Mouse (Mus musculus) adrenal gland, adult 8-10 months (tissue): ENCODE measurements around the gene Cpxm2. TPM values are rescaled to one million over a fixed set of nuclear protein-coding genes. Genes with fewer than 3 reads are reported as not detected.

Experiments
- DNase-seq: peaks from one replicate; pipeline ENCODE4 v3.0.0; 2022
- total RNA-seq, 4 experiments: library from RNA; stranded (reverse); gene quantifications; 2 replicates each; pipeline ENCODE4 v1.2.4; 2022

Gene Cpxm2
- total RNA-seq: 10 to 100 TPM; 15.7 to 30.5 (median 19.1) TPM

DNA sequence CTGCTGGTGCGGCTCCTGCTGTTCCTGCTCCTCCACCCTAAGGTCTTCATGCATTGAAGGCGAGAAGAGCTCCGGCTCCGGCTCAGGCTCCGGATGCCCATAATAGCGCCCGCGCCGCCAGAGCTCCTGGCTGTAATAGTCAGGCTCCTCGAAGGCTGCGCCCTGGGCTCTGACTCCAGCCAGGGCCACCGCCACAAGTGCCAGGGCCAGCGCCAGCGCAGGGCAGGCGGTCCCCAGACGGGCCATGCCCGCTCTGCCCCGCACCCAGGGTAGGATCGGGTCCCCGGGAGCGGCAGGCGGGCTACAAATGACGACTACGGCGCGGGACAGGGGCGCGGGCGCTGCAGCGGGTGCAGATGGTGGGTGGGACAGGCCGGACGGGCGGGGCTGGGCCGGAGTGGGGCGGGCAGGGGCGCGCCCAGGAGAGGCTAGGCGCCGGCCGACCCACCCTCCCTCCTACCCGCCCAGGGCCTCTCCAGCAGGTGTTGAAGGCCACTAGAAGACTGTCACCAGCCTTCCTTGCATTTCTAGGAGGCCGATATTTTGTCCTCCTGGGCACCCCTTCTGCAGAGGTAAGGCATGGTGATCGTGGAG, at the start of gene Cpxm2:
Cpxm2 (minus strand) TSS at position 372 of the 594 bp plus-strand sequence.
- peak; percentile 4 for DNase-seq

DNA sequence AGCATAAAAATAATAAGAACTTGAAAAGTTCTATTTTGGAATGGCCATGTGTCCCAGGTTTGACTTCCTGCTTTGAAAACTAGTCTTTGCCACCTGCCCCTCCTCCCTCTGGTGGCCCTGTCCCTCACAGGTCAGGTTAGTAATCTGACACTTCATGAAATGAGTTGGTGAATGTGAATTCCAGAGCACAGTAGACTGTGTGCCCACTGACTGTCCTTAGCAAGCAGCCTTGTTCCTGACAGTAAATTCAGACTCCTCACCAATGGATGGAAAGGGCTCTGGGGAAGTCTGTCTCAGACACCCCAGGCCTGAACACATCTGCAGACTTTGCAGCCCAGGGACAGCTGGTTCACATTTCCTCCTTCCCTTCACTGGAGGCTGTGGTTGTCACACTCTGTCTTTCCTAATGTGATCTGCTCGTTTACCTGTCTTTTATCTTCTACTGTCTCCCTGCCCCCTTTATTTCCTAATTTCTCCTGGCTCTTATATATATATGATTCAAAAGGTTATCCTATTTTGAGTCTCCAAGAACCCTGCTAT, 49.6 kb upstream of the Cpxm2 start:
- no peak for DNase-seq

DNA sequence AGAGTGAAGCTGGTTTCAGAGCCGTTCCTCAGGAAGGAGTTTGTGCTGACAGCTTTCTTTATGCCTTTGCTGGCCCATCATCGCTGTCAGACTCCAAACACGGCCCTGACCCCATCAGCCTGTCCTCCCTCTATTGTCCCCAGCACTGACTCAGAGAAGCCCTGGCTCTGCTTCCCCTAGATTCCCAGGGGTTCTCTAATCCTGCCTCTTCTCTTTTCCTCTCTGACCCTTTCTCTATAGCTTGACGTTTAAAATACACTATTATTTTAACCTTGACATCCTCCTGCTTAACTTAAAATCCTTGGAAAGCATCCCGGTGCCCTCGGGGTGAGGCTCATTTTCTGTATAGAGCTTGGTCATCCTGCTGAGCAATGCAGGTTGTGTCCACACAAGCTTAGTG, 45.1 kb upstream of the Cpxm2 start:
- peak; percentile 14 for DNase-seq

DNA sequence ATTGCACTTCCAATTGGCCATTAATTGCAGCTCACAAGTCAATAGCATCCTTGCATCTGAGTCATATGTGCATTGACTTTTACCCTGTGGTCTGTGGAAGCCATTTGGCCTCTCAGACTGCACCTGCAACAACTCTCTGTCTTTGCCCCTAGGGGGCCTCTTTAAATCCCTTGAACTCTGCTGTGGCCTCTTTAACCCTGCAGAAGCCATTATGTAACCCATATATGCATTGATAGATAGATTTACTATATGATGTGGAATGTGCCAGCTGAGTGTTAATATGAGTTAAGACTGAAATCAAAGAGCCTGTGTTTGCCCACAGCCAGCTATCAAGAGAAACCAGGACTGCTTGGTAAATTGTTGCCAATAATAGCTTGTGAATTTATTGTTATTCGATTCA, 44.3 kb upstream of the Cpxm2 start:
- DNase-seq: no peak

DNA sequence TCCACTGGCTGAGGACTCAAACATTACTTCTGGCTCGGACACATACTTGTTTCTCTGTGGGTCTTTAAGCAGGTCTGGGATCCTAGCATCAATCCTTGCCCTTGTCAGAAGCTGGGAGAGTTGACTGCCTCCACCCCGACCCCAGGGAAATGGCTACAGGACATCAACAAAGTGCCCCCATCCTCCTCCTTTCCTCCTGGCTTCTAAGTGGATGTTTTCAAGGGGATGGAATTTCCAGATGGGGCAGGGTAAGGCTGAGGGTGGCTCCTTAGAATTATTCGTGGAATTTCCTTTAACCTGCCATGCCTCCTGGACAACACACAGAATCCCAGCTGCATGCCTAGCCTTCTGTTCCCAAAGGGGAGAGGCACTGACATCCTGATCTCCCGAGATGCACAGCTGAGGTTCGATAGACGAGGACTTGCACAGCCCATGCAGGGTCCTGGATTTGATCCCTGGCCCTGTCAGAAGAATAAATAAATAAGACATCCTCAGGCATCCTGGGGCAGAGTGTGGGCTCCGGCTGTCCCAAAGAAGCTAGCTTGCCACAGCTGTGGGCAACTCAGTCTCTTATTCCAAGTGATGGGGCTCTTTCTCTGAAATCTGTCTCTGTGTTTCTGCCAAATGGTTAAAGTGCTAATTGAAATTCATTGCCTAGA, 43.4 kb upstream of the Cpxm2 start:
- no peak for DNase-seq

DNA sequence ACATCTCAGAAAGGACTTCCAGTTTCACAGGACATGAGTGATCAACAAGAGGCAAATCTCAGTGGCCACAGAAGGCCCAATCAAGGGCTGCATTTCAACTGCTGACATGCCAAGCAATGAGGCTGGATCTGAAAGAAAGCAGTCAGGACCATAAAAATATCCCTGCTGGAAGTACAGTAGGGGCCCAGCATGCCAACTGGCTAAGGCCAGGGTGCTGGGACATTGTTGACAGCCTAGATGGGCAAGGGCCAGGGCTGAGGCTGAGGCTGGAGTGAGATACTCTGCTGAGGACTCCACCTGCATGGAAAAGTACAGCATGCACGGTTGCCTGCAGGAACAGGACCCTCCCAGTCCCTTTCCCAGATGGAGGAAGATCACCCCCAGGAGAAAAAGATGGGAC, 42.0 kb upstream of the Cpxm2 start:
- no peak for DNase-seq

DNA sequence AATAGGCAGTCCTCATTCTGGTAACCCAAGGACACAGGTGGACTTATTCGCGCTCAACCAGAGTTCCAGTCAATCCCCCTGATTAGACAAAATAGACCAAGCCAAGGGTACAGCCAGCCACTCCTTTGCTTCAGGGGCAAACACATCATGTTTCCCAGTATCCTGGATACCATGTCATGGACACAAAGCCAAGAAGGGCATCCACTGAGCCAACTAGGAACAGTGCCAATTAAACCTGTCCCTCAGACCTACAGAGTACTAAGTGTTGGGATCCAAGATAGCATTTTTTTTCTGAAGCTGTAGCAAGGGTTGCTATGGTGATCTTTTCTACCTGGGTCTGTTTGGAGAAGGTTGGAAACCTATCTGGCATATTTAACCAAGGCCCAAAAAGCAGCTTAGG, 39.1 kb upstream of the Cpxm2 start:
- DNase-seq: peak; percentile 17

DNA sequence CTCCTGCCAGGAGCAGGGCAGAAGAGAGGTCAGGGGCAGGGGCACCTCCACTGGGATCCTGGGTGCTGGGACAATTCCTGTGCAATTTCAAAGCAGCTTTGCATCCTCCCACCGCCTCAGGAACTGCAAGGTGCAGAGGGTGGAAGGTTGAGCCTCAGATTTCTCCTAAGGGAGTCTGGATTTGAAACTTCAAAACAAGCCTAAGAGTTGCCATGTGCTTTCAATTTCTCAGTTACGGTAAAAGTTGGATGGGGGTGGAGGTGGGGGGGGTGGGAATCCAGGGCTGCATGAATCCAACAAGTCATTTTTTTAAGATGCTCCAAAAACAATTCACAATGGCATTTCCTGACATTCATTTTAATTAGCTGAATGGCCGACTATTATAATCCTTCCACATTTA, 32.9 kb upstream of the Cpxm2 start:
- no peak for DNase-seq

DNA sequence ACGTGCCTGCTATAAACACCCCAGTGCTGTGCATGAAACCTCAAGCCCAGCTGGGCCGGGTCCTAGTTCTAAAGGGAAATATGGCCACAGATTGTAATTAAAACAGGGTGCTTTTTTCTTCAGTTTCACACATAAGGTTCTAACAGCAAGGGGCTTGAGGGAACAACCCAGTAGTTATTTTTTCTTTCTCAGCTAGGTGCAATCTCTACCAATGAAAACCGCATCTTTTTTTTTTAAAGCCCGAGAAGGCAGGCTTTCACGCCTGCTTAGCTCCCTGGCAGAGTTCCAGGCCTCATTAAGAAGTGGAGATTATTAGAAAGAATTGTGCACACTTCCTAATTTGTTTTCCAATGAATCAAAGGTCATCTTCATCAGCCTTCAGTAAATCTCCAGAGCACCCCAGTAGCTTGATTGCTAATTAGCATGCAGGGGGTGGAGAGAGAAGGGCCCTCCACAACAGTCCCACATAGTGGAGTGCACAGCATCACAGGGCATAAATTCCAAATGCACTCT, 29.4 kb upstream of the Cpxm2 start:
- no peak for DNase-seq

DNA sequence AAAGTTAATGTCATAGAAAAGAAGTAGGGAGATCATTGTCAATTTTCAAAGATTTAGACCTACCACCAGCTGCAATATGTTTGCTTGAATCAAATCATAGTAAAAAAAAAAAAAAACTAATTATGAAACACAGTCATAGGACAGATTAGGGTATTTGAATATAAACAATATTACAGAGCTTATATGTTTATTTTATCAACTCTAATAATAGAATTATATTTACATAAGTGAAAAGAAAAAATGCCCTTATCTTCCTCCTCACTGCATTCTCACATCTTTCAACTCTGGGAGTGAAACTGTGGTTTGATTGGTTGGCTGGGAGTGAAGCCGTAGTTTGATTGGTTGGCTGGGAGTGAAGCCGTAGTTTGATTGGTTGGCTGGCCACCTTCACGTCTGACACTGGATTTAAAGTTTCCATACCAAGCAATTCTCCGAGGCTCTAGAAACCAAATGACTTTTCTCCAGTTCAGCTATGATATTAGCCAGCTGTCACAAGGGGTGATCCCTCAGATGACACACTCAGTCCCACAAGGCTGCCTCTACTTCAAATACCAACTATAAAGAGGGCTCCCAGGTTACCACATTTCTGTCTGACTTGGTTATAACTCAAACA, 27.2 kb upstream of the Cpxm2 start:
- DNase-seq: no peak

DNA sequence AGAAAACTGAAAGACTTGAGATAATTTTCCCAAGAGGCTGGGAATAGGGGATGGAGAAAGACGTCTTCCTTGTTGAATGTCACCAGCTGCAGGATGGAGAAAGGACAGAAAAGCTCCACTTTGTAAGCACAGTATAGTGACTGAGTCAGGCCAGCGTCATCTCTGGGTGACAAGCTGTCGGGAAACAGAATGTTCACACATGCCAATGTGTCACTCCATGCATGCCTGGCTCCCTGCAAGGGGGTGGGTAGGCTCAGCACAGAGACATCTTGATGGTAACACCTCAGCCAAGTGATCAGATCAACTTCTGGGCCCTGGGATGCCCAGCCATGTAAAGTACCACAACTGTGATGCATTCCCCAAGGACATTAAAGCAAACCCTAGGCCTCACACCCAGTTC, 26.5 kb upstream of the Cpxm2 start:
- no peak for DNase-seq

DNA sequence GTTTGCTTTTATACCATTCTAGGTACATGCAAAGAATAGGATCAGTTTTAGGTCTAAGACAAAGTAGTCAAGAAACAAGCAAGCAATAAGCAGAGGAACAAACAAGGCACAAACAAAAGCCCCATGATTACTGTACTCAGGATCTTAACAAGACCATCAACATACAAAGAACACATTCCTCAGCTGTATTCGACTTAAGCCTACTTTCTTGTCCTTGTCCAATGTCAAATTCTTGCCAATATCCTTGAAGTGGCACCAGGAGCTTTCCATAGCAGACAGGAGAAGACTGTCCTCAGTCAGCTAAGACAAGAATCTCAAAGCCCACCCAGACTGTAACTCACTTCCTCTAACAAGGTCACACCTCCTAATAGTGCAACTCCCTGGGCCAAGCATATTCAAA, 24.5 kb upstream of the Cpxm2 start:
- DNase-seq: no peak

DNA sequence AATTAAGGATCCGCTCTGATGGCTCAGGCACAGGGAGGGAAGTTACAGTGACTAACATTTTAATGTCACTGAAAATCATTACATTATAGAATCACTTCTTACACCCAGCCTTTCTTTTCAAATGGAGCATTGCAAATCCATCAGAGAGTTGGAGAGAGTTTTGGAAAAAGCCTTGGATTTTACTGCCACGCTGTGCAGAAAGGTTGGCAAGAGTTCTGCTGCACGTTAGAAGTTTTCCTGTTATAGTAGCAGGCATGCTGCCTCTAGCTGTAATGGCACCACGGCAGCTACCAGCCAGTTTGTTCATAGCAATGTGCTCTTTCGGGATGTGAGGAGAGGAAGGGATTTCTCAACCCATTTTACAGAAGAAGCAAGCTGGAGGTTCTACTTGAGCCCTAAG, 20.2 kb upstream of the Cpxm2 start:
- DNase-seq: no peak

DNA sequence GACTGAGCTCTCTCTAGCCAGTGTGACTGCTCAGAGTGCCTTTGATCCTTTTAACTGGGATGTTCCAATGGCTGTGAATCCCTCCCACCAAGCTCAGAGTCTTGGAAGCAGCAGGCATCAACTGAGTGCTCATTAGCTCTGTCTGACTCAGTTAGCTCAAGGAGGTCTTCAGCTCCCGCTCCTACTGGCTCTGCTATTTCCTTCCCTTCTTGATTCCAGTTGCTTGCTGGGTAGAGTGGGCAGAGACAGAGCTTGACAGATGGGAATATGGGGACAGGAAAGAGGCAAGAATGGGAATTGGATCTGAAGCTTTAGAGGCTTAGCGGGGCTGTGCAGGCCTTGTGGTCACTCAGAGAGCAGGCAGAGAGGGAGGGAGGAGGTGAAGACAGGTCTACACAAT, 19.8 kb upstream of the Cpxm2 start:
- DNase-seq: no peak

DNA sequence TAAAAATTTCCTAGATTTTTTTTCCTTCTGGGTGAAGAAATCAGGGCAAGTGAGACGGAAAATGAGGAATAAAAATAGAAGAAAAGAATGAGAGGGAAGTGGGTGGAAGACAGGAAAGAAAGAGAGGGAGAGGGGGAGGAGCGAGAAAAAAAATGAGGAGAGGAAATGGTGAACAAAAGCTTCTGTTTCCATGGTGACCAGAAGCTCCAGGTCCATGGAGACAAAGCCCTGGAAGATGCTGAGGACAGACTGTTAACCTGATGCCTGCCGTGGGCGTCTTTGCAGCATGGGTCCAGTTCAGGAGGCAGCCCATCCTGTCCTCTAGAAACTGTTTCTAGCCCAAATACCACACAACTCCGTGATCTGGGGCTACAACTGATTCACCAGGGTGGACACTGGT, 17.7 kb upstream of the Cpxm2 start:
- no peak for DNase-seq

DNA sequence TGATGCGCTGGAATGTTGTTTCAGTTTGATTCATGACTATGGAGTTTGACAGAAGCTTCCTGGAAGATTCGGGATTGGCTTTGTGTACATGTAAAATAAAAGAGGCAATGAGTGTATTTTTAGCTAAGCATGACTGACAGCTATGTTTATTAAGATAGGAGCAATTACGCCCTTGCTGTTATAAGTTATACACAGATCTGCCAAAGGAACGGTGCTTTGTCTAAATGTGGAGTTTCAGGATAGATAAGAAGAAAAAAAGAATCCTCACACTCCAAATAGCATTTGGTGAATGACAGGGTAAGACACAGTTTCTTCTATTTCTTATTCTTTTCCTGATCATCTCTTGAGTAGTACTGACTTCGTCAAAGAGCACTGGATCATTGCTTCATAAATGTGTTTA, 17.2 kb upstream of the Cpxm2 start:
- no peak for DNase-seq

DNA sequence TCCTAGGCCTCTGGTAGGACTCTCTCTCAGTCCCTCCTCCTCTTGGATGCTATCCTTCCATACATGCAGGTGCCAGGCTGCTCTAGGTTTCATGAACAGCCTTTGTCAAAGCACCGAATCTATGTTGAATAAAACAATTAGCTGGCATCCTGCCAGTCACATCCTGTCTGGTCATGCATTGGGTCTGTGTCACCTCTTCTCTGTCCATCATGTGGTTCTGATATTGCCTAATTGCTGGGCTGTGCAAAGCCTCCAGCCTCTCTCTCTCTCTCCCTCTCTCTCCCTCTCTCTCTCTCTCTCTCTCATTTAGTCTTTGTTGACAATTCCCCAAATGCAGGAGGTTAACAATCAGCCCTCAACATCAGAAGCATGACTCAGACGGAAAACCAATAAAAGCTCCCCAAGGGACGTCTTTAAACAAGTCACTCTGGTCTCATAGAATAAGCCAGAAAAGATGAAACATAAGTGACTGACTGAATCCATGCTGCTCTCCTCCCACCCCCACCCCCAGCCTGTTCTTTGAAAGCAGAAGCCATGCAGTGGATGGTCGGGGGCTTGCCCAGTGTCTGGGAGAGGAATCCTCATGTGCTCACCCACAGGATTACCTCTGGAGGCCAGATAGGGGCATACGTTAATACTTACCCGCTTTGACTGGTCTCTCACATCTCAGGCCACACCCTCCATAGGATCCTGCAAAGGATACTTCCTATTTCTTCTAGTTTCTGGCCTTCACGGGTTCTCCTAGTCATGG, 15.1 kb upstream of the Cpxm2 start:
- no peak for DNase-seq

DNA sequence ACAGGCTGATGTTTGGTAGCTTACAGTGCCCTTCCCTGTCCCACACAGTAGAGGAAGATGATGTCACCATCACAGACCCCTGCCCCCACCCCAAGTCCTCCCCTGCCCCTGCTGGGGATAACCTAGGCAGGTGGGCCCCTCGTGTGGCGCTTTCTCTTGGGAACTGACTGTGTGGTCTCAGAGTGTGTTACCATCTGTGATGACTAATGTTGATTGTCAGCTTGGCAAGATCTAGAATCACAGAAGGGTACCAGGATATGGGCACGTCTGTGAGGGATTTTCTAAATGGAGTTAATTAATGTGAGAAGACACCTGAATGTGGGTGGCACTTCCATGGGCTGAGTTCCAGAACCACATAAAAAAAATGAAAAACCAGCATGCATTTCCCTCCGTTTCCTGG, 12.7 kb upstream of the Cpxm2 start:
- no peak for DNase-seq

DNA sequence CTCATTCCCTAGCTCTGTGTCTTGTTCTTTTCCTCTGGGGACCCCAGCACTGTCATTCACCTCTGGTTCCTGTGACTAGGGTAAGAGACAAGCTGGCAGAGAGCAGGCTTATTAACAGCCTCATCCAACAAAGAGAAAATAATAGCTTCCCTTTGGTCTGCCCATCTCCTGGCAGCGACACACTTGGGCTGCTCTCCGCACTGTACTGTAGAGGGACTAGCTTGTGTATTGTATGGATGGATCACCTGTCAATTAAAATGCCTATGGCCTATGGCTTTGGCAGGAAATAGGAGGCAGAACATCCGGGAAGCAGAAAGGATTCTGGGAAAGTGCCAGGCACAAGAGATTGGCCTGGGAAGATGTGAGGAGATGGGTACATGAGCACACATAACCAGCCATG, 7.7 kb upstream of the Cpxm2 start:
- DNase-seq: no peak

DNA sequence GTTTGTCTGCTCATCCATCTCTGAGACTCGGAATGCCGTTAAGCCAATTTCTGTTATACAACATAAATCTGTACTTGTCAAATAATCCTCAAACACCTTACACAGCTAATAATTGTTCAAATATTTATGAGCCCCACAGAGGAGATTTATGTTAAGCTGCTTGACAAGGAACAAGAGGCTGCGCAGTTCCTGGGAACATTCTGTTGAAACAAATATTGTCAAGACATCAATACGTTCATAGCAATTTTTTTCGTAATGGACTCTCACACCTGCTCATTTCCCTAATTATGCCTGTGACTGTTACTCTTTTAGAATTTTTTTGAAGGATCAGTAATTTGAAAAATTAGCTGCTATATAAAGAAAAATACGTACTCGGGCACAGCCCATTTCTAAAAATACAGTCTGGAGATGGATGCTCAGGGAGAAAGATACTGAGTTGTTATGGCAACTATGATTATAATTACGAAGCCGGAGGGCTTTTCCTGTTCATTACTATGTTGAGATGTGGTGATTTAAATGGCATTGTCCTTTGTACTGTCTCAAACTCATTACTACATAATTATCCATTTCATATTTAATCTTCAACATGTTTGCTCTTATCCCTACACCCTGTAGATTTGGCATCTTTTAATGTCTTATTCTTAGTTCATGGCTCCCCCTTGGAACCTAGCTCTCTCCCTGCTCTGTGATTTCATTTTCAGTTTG, 3.9 kb upstream of the Cpxm2 start:
- DNase-seq: no peak

DNA sequence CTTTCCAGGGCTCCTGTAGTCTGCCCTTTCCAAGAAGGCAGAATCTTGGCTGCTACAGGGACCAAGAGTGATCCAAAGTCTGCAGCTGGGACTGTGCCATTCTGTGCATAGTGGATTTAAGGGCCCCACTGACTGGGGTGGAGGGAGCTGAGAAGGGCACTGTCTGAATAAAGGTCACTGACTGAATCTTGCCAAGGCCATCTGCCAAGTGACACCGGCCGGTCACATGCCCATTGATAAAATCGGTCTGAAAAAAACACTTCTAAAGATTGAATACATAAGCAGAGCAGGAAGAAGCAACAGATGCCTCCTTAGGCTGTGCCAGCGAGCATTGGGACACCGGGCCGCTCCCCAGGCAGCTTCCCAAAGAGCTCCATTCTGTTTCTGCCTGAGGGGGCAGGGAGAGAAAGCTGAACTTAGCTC, 803 bp downstream of the Cpxm2 start:
- DNase-seq: peak; percentile 10

DNA sequence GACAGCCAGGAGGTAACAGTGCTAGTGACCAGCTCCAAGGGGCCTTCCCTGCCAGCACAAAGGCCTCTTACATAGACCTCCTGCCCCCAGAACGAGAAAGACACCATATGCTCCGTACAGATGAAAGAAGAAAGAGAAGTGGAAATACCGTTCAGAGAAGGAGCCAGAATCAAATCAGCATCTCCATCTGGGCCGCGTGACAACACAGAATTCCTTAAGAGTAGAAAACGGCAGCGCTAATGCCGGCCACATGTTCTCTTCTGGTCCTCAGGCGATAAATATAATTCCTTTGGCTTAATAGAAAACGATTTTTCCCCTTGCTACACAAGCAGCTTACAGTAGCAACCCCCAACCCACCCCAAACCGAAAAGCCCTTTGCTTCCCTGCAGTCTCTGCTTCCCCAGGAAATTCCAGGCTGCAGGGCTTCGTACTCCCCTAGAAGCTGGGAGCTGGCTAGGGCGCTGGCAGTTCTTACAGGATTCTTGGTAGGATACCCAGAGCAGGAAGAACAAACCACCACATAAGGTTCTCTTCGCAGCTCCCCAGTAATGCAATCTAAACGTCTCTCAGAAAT, 9.2 kb downstream of the Cpxm2 start:
- DNase-seq: no peak
